Mouse (Mus musculus): ENCODE results near the gene Ipo9. TPM values are rescaled to one million over a fixed set of nuclear protein-coding genes. Genes with fewer than 3 reads are reported as not detected.

The Ipo9 gene
- polyA plus RNA-seq, 1 experiment = 55.6 TPM

DNA sequence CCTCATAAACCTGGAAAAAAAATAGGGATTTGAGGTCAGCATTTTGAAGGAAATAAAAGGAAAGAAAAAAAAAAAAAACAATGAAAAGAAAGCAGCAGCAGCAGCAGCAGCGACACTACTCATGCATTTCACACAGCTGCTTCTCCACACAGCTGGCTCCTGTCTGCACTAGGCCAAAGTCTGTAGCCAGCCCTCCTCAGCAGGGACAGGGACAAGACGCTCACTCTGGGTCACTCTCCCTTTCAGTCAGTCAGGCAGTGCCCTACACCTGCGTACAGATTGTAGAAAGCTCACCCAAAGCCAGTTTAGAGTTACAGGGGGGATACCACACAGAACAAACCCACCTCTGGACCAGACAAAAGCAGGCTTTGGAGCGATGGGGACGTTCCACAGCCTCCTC lies 27.6 kb upstream of the Ipo9 start:
- Histone ChIP-seq H3K27me3 (ENCODE audit: control insufficient read depth, insufficient read depth, low read length) (no peaks in the 10 kb centered on the region), H3K36me3 (ENCODE audit: control insufficient read depth, insufficient read depth, low read length) (no peaks in the 10 kb centered on the region), H3K4me1 (ENCODE audit: control insufficient read depth, insufficient read depth, insufficient read length) (no peaks in the 10 kb centered on the region), H3K27ac (ENCODE audit: insufficient read depth, low read length) (no peak overlapping the region), H3K4me3 (ENCODE audit: extremely low read depth, insufficient read depth, insufficient read length) (no peak overlapping the region)
- no peak for DNase-seq (ENCODE audit: low read depth in 1 of 2, low spot score in 2 of 2)
- no peak for TF ChIP-seq POLR2A (IDR thresholded peaks at IDR 0.05; ENCODE audit: low read depth, low read length)
- no peak for TF ChIP-seq CTCF (IDR thresholded peaks at IDR 0.05; ENCODE audit: extremely low read depth, insufficient read depth, insufficient read length, insufficient replicate concordance)
- WGBS = 97% methylated on average over 5 of the region's 5 CpGs

DNA sequence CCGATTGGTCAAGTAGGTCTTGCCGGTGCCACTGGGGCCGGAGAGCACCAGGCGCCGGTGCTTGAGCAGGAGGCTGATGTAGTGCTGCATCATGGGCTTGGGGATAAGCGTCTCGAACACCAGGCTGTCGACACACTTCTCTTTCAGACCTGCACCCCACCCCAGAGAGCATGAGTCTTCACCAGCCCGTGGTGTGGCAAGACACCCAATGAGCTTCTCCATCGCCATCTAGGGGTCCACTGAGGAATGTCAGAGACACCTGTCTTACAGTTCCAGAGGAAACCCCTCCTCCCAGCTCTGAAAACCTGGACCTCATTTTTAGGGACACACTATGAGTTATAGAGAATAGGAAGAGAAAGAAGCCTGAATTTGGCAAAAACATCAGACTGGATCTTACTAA lies 22.0 kb upstream of the Ipo9 start:
- no peak for TF ChIP-seq POLR2A (IDR thresholded peaks at IDR 0.05; ENCODE audit: low read depth, low read length)
- peak; percentile 25; the same call in 1 of the 2 replicates for TF ChIP-seq CTCF (IDR thresholded peaks at IDR 0.05; ENCODE audit: extremely low read depth, insufficient read depth, insufficient read length, insufficient replicate concordance)
- no peaks in the 10 kb centered on the region for H3K4me1 ChIP-seq (ENCODE audit: control insufficient read depth, insufficient read depth, insufficient read length)
- no peak overlapping the region for H3K27ac ChIP-seq (ENCODE audit: insufficient read depth, low read length)
- H3K36me3 ChIP-seq (ENCODE audit: control insufficient read depth, insufficient read depth, low read length) = no peaks in the 10 kb centered on the region
- no peaks in the 10 kb centered on the region for H3K27me3 ChIP-seq (ENCODE audit: control insufficient read depth, insufficient read depth, low read length)
- H3K4me3 ChIP-seq (ENCODE audit: extremely low read depth, insufficient read depth, insufficient read length) = no peak overlapping the region
- 55% methylated on average over 10 of the region's 10 CpGs for WGBS
- peak in 1 of 2 experiments; percentile 20 for DNase-seq (ENCODE audit: low read depth in 1 of 2, low spot score in 2 of 2)

DNA sequence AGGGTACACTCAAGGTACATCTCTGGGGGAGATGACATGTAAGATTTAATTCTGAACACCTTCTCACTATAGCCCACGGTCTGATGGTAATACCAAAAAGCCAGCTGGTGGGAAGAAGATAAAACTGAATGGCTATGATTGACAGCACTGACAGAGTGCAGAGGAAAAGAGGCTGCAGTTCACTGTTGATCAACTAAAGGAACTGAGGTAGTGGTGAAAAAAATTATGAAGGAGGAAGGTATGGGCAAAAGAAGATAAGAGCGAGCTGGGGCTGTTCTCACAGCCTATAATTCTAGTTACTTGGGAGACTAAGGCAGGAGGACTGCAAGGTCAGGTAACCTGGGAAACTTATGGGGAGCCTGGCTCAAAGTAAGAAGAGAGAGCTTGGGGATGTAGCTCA lies 21.1 kb upstream of the Ipo9 start:
- H3K36me3 ChIP-seq (ENCODE audit: control insufficient read depth, insufficient read depth, low read length) = no peaks in the 10 kb centered on the region
- WGBS = 77% methylated on average over 2 of the region's 2 CpGs
- DNase-seq (ENCODE audit: low read depth in 1 of 2, low spot score in 2 of 2) = no peak
- H3K4me1 ChIP-seq (ENCODE audit: control insufficient read depth, insufficient read depth, insufficient read length) = no peaks in the 10 kb centered on the region
- TF ChIP-seq CTCF (IDR thresholded peaks at IDR 0.05; ENCODE audit: extremely low read depth, insufficient read depth, insufficient read length, insufficient replicate concordance) (no peak), POLR2A (IDR thresholded peaks at IDR 0.05; ENCODE audit: low read depth, low read length) (no peak)
- H3K4me3 ChIP-seq (ENCODE audit: extremely low read depth, insufficient read depth, insufficient read length) = no peak overlapping the region
- no peaks in the 10 kb centered on the region for H3K27me3 ChIP-seq (ENCODE audit: control insufficient read depth, insufficient read depth, low read length)
- no peak overlapping the region for H3K27ac ChIP-seq (ENCODE audit: insufficient read depth, low read length)

DNA sequence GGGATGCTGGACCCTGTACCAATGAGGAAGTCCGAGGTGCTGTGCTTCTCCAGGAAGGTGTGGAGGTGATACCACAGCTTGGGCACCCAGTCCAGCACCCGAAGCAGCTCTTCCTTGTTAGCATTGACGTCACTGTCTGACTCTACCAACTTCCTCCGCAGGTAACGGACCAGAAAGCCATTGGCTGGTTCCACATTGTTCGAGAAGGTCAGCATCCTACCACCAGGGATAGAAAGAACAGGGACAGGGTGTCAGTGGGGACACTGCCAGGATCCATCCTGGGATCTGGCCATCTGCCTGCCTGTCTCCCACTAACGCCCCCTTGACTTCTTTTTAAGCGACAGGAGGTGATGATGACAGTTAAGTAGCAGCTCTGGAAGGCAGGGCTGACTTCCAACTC lies 19.6 kb upstream of the Ipo9 start:
- Histone ChIP-seq H3K4me3 (ENCODE audit: extremely low read depth, insufficient read depth, insufficient read length) (no peak overlapping the region), H3K36me3 (ENCODE audit: control insufficient read depth, insufficient read depth, low read length) (no peaks in the 10 kb centered on the region), H3K27me3 (ENCODE audit: control insufficient read depth, insufficient read depth, low read length) (no peaks in the 10 kb centered on the region), H3K4me1 (ENCODE audit: control insufficient read depth, insufficient read depth, insufficient read length) (no peaks in the 10 kb centered on the region), H3K27ac (ENCODE audit: insufficient read depth, low read length) (no peak overlapping the region)
- WGBS = 86% methylated on average over 8 of the region's 8 CpGs
- TF ChIP-seq CTCF (IDR thresholded peaks at IDR 0.05; ENCODE audit: extremely low read depth, insufficient read depth, insufficient read length, insufficient replicate concordance) (no peak), POLR2A (IDR thresholded peaks at IDR 0.05; ENCODE audit: low read depth, low read length) (no peak)
- no peak for DNase-seq (ENCODE audit: low read depth in 1 of 2, low spot score in 2 of 2)

DNA sequence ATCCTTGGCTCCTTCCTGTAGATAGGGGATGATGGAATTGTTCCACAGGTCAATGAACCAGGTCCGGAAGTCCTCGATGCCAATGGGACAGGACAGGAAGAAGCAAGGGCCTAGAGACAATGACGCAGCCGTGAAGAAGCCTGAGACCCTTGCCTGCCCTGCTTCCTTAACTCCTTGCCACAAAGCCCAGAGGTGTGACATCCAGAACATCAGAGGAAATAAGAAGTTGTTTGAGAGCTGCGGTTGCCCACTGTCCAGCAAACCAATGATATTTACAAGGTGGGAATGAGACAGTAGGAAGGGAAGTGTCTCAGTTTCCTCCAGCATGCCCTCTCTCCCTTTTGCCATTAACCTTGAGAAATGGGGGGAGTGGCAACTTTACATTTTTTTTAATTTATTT lies 18.6 kb upstream of the Ipo9 start:
- no peaks in the 10 kb centered on the region for H3K36me3 ChIP-seq (ENCODE audit: control insufficient read depth, insufficient read depth, low read length)
- no peak for DNase-seq (ENCODE audit: low read depth in 1 of 2, low spot score in 2 of 2)
- no peaks in the 10 kb centered on the region for H3K4me1 ChIP-seq (ENCODE audit: control insufficient read depth, insufficient read depth, insufficient read length)
- 96% methylated on average over 5 of the region's 5 CpGs for WGBS
- H3K27ac ChIP-seq (ENCODE audit: insufficient read depth, low read length) = no peak overlapping the region
- no peaks in the 10 kb centered on the region for H3K27me3 ChIP-seq (ENCODE audit: control insufficient read depth, insufficient read depth, low read length)
- H3K4me3 ChIP-seq (ENCODE audit: extremely low read depth, insufficient read depth, insufficient read length) = no peak overlapping the region
- TF ChIP-seq CTCF (IDR thresholded peaks at IDR 0.05; ENCODE audit: extremely low read depth, insufficient read depth, insufficient read length, insufficient replicate concordance) = no peak
- TF ChIP-seq POLR2A (IDR thresholded peaks at IDR 0.05; ENCODE audit: low read depth, low read length) = no peak

DNA sequence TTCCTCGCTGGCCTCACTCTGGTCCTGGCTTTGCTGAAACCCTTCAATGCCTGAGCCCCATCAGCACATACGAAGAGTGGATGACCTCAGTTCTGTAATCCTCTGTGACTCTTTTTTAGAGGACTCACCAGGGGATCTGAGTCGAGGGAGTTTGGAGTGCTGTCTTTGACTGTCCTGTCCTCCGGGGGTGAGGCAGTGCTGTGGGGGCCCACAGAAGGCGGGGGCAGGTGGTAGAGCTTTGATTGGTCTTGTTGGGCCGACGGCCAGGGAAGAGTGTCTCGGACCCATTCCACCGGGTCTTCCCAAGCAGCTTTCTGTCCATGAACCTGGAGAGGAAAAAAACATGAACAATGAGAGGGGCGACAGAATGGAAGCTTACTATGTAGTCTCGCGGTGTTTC lies 13.2 kb upstream of the Ipo9 start:
- H3K27ac ChIP-seq (ENCODE audit: insufficient read depth, low read length) = no peak overlapping the region
- no peak for DNase-seq (ENCODE audit: low read depth in 1 of 2, low spot score in 2 of 2)
- TF ChIP-seq CTCF (IDR thresholded peaks at IDR 0.05; ENCODE audit: extremely low read depth, insufficient read depth, insufficient read length, insufficient replicate concordance) = no peak
- no peak for TF ChIP-seq POLR2A (IDR thresholded peaks at IDR 0.05; ENCODE audit: low read depth, low read length)
- H3K27me3 ChIP-seq (ENCODE audit: control insufficient read depth, insufficient read depth, low read length) = no peaks in the 10 kb centered on the region
- no peaks in the 10 kb centered on the region for H3K36me3 ChIP-seq (ENCODE audit: control insufficient read depth, insufficient read depth, low read length)
- no peaks in the 10 kb centered on the region for H3K4me1 ChIP-seq (ENCODE audit: control insufficient read depth, insufficient read depth, insufficient read length)
- WGBS = 95% methylated on average over 12 of the region's 12 CpGs
- H3K4me3 ChIP-seq (ENCODE audit: extremely low read depth, insufficient read depth, insufficient read length) = no peak overlapping the region

DNA sequence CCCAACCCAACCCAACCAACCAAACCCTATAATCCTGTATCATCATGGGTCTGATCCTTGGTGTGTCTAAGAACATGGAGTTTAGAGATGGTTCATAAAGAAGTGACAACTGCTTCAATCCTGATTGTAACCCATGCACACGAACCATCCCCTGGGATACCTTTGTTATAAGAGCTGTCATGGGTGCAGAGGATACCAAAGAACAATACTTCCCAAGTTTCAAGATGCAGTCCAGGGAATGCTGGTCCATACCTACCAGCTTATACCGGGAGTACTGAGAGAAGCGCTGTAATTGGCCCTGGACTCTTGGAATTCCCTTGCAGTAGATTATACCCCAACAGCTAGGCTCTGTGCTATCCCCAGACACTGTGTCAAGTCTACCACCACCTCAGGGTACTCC lies 11.6 kb upstream of the Ipo9 start:
- no peak overlapping the region for H3K27ac ChIP-seq (ENCODE audit: insufficient read depth, low read length)
- no peak for DNase-seq (ENCODE audit: low read depth in 1 of 2, low spot score in 2 of 2)
- H3K27me3 ChIP-seq (ENCODE audit: control insufficient read depth, insufficient read depth, low read length) = no peaks in the 10 kb centered on the region
- WGBS = 97% methylated on average over 3 of the region's 3 CpGs
- no peaks in the 10 kb centered on the region for H3K36me3 ChIP-seq (ENCODE audit: control insufficient read depth, insufficient read depth, low read length)
- TF ChIP-seq POLR2A (IDR thresholded peaks at IDR 0.05; ENCODE audit: low read depth, low read length) = no peak
- TF ChIP-seq CTCF (IDR thresholded peaks at IDR 0.05; ENCODE audit: extremely low read depth, insufficient read depth, insufficient read length, insufficient replicate concordance) = no peak
- H3K4me1 ChIP-seq (ENCODE audit: control insufficient read depth, insufficient read depth, insufficient read length) = no peaks in the 10 kb centered on the region
- H3K4me3 ChIP-seq (ENCODE audit: extremely low read depth, insufficient read depth, insufficient read length) = no peak overlapping the region
